Mouse (Mus musculus) kidney, adult 9 months (tissue): Measurements from ENCODE around the gene Rtl5.
A peak's percentile ranks its signal among the peaks of the same experiment; 100 is the strongest.

Experiments
- DNase-seq: peaks from one replicate; pipeline ENCODE4 v3.0.0; 2022

The Rtl5 gene

DNA sequence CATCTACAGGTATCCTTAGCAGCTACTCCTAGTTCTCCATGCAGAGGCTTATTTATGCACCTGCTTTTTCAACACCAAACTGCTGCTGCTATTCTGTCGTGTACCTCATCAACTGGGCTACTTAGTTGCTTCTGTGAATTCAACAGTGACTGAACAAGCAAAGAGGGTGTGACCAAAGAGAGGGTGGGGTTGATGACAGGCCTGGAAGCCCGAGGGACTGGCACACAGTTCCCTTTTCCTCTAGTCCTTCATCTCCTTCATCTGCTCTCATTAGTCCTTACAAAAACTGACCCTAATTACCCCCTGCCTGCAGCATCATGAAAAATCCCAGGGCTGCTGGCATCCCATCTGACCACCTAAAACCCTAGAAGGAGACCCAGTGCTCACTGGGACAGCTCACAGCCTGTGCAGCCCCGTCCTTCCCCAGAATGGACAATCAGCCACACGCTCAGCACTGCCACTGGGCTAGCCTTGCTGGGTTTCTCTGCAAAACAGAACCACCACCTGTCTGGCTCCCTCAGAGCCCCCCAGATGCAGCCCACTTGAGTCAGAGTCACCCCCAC lies 5.8 kb downstream of the Rtl5 start:
- DNase-seq, result no peak

- no peak for DNase-seq
Measured at GRCm38 (mm10) chrX:102064062-102064461, 7.0 kb downstream of the Rtl5 start.

- peak; percentile 46 for DNase-seq
Measured at GRCm38 (mm10) chrX:102060891-102061290, 10.2 kb downstream of the Rtl5 start.

- DNase-seq, result peak; percentile 26
Measured at GRCm38 (mm10) chrX:102060243-102060642, 10.9 kb downstream of the Rtl5 start.

- DNase-seq, result peak; percentile 51
Measured at GRCm38 (mm10) chrX:102059437-102059836, 11.7 kb downstream of the Rtl5 start.

DNA sequence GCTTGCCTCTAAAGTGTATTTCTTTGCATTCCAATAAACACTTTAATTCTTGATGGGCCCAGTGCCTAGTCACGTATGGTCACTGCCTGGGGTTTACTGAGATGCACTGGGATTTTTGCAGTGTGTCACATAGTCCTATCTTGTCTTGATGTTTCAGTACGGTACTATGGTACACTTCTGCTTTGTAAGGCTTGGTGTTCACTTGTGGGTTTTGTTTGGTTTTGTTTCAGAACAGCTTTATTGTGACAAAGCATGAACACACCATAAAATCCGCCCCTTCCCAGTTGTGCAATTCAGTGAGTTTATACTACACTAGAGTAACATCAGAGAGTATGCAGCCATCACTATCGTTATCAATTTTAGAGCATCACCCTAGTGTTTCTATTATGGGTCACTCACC lies 17.1 kb downstream of the Rtl5 start:
- no peak for DNase-seq

DNA sequence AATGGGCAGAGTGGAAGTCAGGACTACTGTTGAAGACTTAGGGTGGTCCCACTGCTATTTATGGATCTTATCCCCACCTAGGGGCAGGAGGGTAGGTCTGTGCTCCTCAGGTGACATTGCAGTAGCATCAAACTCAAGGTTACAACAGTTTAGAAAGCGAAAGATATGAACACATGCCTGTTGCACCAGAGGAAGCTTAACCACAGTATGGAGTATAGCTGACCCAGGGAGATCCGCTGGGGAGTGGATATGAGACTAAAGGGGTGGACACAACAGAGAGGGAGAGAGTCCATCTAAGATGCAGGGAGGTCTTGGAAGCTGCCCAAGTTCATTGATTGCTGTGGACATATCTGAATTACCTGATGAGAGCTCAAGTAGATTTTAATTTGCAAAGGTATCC lies 17.7 kb downstream of the Rtl5 start:
- no peak for DNase-seq

DNA sequence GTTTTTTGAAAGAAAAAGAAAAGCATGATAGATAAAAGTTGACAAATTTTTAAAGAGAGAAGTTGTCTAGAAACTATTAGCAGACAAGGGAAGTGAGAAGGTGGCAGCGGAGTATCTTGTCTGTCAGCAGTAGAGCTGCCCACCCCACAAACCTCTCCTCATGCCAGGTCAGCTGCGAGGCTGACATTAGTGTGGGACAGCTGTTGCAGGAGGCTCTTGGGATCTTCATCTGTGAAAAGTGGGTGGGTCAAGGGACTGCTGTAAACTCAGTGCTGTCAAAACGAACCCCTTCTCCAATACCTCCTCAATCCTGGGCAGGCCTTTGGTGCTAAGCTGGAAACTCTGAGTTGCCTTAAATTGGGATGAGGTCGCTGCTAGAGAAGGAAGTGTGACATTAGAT lies 19.9 kb downstream of the Rtl5 start:
- DNase-seq, result no peak

GRCm38 (mm10) chrX:102050552-102050951 lies 20.6 kb downstream of the Rtl5 start:
- DNase-seq, result no peak

DNA sequence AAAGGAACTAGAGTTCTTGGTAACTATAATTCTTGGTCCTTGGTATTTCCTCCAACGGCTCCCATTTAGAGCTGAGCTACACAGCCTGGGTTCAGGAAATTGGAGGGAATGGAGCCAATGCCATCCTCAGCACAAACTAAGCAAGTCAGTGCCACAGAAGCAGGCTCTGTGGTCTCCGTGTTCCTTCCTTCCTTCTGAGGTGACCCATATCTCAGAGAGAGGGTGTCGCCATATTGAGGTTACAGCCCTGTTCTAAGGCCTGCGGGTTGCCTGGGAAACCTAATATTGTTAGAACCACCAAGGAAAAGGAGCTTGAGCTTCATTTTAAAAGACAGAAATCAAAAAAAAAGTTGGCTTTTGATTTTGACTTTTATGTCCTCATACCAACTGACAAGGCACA lies 28.7 kb downstream of the Rtl5 start:
- no peak for DNase-seq

DNA sequence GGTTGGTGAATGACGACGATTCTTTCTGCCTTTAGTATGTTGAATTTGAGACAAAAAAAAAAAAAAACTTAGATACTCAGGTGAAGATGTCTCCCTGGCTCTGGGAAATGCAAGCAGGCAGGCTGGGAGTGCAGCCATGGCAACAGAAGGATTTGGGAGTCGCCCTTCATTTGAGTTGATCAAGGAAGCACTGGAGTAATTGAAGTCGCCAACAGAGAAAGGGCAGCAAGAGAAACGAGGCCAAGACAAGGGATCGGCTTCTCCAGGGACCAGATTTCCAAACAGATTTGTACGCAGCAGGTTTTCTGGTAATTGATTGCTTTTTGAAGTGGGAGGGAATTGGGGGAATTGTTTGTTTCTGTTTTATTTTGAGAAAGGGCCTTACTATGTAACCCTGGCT lies 29.5 kb downstream of the Rtl5 start:
- no peak for DNase-seq

DNA sequence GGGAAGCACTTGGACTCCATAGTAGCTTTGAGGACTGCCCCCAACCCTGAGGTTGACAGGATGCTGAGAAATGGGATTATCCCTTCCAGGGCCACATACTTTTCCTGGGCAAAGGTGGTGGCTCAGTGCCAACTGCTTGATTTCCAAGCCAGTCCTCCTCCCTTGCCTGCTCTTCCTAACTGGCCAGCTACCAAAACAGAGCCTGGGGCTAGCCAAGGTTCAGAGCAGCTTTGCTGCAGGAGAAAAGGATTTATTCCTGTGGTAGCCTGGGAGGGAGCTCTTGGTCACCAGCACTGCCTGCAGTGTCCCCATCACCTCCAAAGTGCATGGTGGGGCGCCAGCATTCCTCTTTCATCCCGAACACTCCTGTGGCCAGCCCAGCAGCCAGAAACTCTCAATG lies 33.6 kb downstream of the Rtl5 start:
- peak; percentile 83 for DNase-seq

GRCm38 (mm10) chrX:102036866-102037361 lies 34.2 kb downstream of the Rtl5 start:
- DNase-seq, result no peak

- DNase-seq, result no peak
Measured at GRCm38 (mm10) chrX:102035671-102036070, 35.4 kb downstream of the Rtl5 start.

DNA sequence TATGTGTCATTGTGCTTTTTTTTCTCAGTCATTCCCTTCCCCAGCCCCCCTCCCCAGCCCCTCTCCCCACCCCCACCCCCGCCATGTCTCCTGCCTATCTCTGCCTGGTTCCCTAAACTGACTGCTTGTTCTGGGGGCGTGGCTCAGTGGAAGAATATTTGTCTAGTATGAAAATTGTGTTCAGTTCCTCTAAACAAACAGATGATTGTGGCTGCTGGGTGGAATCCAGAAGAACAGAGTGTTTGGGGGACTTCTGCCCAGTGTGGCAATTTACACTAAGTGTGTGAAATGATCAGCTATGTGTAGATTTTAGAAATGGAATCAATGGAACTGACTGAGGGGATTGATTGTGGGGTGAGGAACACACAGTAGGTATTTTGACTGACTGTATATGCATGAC lies 37.5 kb downstream of the Rtl5 start:
- DNase-seq, result no peak

DNA sequence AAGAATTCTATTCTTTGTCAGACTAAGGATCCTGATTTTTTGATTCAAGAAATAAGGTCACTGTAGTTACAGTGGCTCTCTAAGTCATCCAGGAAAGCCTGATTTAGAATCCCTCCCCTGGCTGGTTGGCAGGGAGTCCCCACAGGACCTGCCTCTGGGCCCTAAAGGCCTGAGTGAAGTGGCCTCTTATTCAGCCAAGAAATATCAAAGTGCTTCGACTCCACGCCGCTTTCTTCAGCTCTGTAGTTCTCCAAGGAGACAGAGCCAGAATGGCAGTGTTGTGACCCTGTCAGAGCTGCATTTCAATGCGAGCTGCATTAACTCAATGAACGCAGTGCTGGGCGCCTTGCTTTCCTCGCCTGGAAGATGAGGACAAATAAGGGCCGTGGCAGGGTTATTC lies 38.7 kb downstream of the Rtl5 start:
- no peak for DNase-seq

DNA sequence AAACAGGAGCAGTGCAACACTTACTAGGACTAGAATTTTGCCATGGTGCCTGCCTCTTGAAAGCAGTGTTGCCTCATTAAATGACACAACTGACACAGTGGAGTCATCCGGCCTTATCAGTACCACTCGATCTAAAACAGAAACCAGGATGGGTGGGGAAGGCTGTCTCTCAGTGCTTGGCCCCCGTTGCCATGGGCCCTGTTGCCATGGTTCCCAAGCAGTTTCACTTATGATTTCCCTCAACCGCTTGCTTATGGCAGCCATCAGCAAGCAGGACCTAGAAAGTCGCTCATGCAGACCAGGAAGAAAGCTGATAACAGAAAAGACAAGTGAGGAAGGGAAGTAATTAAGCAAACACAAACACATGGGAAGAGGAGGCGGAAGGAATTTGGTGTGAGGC lies 39.3 kb downstream of the Rtl5 start:
- peak; percentile 38 for DNase-seq

DNA sequence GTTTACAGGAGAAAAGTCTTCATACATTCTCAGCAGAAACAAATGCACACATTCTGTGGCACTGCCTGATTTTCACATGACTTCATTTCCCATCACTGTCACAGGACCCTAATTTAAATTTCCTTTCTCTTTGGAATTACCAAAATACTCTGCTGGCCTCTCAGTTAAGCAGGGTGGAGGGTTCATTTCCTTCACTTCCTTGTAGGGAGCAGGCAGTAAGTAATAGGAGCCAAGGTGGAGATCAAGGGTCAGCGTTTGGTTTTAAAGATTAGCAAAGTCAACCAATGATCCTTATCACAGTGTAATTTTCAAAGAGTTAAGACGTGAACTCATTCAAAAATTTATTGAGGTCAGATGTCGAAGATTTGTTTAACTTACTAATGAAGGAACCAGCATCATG lies 46.1 kb downstream of the Rtl5 start:
- peak; percentile 30 for DNase-seq

DNA sequence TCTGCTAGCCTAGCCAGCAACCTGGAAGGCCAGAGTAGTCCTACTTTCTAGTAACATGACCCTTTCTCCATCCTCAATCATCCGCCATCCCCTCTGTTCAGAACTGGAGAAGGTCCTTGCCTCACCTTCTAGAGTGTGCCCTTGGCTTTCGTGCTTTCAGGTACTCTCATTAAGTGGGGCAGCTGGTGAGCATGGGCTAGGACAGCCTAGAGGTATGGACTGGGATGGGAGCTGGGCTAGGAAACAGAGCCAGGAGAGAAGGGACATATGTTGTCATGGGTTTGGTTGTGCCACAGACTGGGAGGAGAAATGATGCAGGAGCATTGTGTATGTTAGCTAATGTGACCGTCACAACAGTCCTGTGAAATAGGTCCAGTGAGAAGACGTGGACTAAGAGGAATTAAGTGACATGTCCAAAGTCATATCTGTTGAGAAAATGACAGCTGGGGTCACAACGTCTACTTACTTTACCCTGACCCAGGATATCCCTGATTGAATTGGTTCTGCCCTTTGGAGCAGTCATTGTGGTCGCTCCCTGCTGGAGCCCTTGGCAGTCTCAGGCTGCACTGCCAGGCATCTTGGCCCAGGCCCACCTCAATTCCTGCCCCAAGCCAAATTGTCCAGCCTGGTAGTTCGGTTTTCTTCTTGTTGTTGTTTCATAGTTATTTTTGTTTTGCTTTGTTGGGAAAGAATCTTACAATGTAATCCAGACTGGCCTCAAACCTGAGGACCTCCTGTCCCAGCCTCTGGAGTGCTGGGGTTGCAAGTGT lies 51.4 kb downstream of the Rtl5 start:
- DNase-seq, result no peak

GRCm38 (mm10) chrX:102018890-102019289 lies 52.2 kb downstream of the Rtl5 start:
- no peak for DNase-seq

- DNase-seq, result peak; percentile 12
Measured at GRCm38 (mm10) chrX:102017213-102017923, 53.7 kb downstream of the Rtl5 start.
